Mouse (Mus musculus) urinary bladder, adult 18-20 months (tissue): Measurements from ENCODE around the gene Zscan20.
"Not testable (repeated sequence)": the region's sequence is repeated elsewhere in the genome, so short reads cannot be mapped to it uniquely, and the experiment has no call there.

ENCODE experiments used
- DNase-seq, 2 experiments: peaks; one replicate each; pipeline ENCODE4 v3.0.0; 2022; ENCODE audit warnings: low spot score in 2 of 2, mixed read lengths in 2 of 2

The Zscan20 gene

DNA sequence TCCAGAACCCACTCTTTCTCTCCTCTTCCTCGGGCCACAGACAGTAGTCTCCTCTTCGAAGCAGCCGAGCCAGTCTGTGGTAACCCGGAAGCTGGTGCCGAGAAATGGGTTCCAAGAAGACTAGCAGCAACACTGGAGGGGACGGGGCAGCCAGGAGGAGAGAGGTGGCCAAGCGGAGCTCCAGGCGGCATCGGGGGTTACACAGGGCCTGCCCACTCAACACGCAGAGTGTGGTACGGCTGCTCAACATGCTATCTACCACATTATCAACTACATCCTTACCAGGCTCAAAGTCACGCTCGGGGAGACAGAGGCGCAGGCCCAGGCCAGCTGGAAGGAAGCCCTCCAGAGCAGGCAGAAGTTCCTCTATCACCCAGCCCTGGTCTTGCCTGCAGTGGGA lies 5.9 kb upstream of the Zscan20 start:
- DNase-seq = no peak

GRCm38 (mm10) chr4:128613326-128613725 lies 3.4 kb upstream of the Zscan20 start:
- no peak for DNase-seq

GRCm38 (mm10) chr4:128611726-128612125 lies 1.8 kb upstream of the Zscan20 start:
- not testable (repeated sequence) for DNase-seq

GRCm38 (mm10) chr4:128610706-128611105 lies 808 bp upstream of the Zscan20 start:
- peak in 1 of 2 experiments; percentile 15 for DNase-seq

DNA sequence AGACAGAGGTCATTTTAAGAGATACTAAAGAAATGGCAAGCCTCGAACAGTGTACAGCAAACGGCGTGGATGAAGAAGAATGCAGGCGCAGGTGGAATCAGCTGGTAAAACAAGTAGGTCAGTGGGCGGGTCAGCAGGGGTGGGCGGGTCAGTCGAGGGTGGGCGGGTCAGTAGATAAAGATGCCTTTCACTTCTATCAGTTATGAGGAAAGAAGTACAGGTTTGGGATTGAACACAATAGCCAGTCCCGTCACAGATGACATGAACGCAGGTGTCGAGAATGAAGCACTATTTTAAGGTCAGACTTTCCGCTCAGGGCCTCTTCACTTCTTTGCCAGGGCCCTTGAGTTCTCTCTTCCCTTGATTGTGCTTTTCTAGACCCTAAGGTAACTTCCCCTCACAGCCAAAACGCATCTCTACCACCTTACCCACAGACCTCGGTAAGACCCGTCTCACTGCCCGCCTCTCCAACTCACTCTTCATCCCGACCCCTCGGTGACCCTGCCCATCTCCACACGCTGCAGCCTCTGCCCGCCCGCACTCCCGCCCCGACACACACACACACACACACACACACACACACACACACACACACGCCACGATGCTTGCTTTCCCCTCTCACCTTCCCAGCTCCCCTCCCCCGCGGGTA lies 498 bp downstream of the Zscan20 start:
- no peak for DNase-seq

- DNase-seq = no peak
These were observed 2.2 kb downstream of the Zscan20 start for GRCm38 (mm10) chr4:128607661-128608060.

DNA sequence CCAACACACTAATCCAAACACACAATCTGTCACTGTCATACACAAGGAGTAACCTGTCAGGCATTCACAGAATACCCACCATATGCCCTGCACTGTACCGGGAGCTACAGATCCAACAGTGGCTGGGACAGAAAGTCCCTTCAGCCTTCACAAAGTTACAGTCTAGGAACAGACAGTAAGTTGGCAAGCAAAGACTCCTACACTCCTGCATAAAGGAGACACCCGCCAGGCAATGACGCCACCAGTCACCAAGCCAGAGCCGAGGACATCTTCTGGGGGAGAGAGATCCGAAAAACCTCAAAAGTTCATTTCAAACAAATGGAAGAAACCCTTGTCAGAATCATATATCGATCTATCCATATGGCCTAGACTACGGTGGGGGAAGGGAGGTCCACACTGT lies 3.3 kb downstream of the Zscan20 start:
- DNase-seq = no peak

- no peak for DNase-seq
These were observed 11.9 kb downstream of the Zscan20 start for GRCm38 (mm10) chr4:128597801-128598560.

GRCm38 (mm10) chr4:128594062-128594461 lies 15.8 kb downstream of the Zscan20 start:
- no peak for DNase-seq

DNA sequence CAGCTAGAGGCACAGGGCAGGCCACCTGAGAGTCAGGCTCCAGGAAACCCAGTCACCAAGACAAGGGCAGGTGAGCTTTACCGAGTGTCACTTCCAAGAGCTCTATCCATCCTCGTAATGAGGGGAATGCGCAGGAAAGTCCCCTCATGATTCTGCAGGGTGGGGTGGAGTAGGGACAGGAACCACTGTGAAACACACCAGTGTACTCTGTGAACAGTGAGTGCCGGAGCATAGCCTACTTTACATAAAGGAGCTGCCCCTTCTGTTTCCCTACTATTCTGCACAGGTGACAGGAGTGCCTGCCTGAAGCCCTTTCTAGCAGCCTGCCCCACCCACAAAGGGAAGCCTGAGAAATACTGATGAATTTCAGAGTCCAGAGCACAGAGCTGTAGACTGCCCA lies 16.6 kb downstream of the Zscan20 start:
- no peak for DNase-seq

- peak in 1 of 2 experiments; percentile 23 for DNase-seq
These were observed 30.7 kb downstream of the Zscan20 start for GRCm38 (mm10) chr4:128579182-128579581.

- no peak for DNase-seq
These were observed 34.1 kb downstream of the Zscan20 start for GRCm38 (mm10) chr4:128575811-128576210.

DNA sequence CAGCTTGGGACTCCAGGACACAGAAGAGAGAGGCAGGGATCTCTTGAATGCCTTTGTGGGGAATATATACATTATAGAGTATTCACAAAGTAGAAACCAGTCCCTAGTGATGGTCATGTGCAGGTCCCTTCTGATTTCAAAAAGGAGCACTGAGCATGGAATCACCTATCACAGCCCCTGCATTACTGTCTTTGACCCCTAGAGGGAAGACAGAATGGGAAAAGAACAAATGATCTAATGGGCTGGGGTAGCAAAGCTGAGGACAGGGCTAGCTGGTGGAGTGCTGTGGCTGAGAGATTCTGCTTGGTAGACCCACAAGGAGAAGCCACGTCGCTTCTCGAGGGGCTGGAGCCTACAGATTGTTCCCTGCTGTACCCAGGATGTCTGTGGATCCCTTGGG lies 49.6 kb downstream of the Zscan20 start:
- DNase-seq = no peak

DNA sequence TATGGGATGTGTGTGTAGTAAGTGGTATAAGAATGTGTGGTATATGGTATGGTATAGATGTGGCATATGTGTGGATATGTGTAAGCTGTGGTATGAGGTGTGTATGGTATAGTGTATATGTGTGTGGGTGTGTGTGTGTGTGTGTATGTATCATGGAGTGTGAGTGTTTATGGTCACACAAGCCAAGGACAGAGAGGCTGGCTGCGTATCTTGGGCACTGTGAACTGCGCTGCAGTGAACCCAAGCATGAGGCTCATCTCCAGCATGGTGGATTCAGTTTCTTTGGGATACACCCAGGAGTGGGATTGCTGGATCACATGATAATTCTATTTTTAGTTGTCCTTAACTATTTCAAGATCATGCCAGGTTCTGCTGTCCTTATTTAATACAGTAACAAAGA lies 55.7 kb downstream of the Zscan20 start:
- no peak for DNase-seq

- no peak for DNase-seq
These were observed 59.1 kb downstream of the Zscan20 start for GRCm38 (mm10) chr4:128550756-128551155.

- DNase-seq = not testable (repeated sequence)
These were observed 65.9 kb downstream of the Zscan20 start for GRCm38 (mm10) chr4:128543956-128544486.

GRCm38 (mm10) chr4:128543378-128543777 lies 66.5 kb downstream of the Zscan20 start:
- no peak for DNase-seq
